Mouse (Mus musculus) NIH3T3 (cell line): ENCODE data around the gene Prkca.
"Not testable (repeated sequence)": the region's sequence is repeated elsewhere in the genome, so short reads cannot be mapped to it uniquely, and the experiment has no call there.

Experiments
- DNase-seq: peaks from one replicate; pipeline ENCODE4 v3.0.0-alpha.2; 2012; ENCODE audit warnings: low read depth

Gene Prkca

DNA sequence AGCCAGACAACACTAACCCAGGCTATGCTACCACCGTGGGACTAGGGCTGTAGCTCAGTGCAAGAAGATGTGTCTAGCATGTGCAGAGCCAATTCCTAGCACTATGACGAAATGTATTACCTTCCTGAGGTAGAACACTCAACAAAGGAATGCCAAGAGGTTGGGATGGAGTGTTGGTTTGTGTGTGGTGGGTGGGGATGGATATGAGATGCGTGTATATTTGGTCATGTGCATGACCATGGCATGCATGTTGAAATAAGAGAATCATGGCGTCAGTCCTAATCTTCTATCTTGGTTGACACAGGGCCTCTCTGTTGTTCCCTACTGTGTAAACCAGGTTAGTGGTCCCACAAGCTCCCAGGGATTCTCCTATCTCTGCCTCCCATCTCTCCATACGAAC, 225.5 kb downstream of the Prkca start:
- DNase-seq, result no peak

DNA sequence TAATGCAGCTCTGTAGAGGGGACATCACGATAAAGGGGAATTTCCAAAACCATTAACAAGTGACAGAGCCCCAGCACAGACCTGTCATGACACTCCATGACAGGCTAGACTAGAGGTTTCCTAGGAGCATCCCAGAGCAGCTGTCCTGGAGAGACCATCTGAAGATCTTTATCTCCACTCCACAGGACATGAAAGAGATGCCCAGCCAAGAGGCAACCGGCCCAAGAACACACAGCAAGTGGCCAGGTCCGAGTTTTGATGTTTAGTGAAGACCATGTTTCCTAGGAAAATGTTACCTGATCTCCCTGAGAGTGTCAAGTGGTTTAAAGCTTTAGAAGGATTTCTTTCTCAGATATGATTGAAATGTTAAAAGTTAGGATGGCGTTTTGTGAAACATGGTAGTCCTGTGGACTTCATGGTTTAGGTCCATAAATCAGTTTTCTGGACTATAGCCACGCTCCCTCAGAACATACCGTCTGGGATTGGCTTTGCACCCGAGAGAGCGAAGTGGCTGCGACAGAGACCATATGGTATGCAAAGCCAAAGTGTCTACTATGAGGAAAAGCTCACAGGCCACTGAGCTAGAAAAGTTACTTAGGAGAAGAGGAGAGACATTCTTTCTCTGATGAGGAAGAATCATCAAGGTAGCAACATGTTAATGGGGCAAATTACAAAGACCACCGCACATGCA, 226.2 kb downstream of the Prkca start:
- no peak for DNase-seq

DNA sequence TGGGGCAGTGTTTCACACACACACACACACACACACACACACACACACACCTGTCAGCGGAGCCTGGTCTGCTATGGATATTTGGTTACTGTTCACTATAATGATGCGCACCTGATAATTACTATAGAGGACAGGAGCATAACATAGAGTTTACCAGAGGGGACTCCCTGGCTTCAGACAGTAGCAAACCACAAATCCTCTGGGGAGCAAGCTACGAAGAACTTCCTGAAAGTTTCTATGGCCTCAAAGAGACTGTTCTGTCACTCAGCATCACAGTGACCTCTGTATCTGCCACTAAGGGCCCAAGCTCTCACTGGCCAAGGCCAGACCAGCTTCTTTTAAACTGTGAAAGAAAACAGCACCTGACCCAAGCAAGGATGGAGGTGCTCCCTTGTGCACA, 229.6 kb downstream of the Prkca start:
- DNase-seq, result no peak

DNA sequence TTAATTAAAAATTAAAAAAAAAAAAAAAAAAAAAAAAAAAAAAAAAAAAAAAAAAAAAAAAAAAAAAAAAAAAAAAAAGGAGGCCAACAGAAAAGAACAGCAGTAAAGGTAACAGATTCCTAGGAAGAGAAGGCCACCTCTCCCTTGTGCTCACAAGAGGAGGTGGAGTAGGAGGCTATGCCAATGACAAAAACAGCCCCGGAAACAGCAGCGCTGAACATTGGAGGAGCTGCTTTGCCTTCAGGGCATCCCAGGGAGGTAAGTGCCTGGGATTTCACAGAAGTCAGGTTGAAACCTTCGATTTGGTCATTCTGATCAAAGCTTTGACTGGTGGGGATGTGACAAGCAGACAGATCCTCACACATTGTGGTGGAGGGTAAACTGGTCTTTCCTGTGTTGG, 231.3 kb downstream of the Prkca start:
- no peak for DNase-seq

DNA sequence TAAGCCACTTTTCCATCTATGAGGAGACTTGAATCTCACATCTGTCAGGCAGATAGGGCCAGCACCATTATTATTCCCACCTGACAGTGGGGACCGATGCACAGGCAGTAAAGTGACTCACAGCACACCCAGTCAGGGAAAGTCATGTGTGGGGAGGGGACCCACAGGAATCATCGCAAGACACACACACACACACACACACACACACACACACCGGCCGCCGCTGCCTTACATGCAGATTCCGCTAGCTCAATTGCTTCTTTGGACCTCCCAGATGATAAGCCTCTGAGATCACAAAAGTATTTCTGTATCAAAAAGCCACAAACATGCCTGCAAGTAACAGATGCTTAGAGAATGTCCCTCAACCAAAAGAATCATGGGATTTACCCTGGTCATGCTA, 239.6 kb downstream of the Prkca start:
- no peak for DNase-seq

DNA sequence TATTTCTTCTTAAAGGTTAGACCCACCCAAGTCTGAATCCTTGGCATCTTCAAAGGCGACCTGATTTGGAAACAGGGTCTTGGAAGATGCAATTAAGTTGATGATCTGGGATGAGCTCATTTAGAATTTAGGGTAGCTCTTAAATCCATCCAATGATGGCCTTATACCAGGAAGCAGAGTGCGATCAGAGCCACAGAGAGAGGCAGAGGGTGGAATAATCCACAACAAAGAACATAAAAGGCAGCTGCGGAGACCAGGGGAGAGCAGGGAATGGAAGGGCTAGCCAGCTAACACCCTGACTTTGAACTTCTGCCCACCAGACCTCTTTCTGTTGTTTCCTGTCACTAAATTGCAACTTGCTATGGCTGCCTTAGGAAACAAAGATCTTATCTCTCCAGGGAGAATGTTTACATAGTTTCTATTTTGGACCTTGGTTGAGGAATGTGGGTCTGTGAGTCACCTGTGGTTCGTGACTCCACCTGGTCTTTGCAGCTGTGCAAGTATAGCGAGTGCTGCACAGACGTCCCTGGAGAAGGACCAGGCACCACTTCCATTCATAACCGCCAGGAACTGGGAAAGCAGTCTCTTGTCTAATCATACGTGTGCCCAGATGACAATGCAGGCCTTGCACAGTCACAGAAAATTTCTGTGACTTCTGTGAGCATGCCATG, 242.3 kb downstream of the Prkca start:
- peak; percentile 36 for DNase-seq

DNA sequence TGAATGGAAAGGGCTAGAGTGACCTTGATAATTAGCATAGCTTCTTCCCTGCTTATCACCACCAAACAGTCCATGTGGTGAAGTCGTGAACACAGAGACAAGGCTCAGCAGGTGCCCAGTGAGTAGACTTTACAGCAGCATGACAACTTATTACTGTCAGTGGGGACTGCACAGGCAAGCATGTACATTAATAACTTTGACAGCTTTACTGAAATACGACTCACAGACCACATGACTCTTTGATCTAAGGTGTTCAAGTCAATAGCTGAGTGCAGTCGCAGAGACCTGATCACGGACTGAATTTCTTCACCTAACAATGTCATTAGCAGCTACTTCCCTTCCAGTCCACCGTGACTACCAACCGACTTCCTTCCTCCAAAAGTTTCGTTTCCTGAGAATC, 245.4 kb downstream of the Prkca start:
- DNase-seq, result no peak

DNA sequence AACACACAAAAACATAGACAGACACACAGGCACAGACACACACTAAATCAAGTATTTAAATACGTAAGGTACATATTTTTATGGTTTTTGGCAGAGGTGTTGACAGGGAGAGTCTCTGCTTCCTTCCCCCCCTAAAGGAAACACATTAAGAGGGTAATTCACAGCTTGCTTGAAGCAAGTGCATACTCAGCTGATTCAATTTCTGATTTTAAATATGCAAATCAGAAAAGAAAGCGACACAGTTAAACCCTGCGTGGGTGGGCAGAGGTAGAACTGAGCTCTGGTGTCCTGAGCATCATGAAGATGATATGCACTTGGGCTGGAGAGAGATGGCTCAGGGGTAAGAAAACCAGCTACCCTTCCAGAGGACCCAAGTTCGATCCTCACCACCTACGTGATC, 248.9 kb downstream of the Prkca start:
- no peak for DNase-seq

DNA sequence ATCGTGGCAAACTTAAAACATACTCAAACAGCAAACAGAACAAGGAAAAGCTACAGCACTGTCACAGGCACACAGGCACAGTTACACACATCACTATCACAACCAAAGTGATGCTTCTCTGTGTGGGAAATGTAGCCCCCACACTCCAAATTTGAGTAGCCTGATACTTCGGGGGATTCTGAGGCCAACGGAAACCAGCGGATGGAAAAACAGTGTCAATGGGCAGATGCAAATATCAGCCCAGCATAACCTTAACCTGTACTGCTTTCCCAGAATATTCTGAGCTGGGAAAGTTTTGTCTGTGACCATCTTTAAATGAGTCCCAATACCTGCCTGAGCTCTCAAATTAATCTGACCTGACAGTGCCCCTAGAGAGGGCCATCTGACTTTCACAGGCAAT, 250.5 kb downstream of the Prkca start:
- DNase-seq, result no peak

DNA sequence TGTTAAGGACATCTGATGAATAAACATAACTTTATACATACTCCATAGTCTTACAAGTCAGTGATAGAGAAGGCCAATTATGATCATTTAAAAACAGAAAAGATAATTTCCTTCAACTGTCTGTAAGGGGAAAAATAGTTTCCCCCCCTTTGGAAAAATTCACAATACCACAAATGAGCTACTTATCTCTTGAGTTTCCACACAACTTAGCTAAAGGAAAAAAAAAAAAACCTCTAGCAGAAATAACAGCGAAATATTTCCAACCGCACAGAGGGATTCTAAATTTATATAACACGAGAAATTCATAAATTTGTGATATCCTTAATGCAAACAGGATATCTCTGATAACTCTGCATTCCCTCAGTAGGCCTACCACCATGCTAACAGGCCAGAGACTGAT, 252.5 kb downstream of the Prkca start:
- DNase-seq, result no peak

DNA sequence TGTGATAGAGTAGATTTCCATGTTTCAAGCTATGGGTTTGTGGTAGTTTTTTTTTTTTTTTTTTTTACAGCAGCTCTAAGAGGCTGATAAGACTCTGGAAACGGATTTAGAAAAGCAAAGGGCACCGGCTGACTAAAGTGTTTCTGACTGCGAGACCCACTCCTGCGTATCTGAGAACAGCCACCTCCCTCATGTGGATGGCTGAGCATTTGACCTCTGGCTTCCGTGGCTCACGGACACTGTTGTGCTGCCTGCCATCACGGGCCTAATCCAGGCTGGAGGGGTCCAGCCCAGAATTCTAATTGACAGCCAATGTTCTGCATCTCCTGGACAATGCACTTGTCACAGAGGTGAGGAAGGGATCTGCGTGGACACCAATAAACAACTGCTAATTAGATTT, 253.0 kb downstream of the Prkca start:
- DNase-seq, result no peak

DNA sequence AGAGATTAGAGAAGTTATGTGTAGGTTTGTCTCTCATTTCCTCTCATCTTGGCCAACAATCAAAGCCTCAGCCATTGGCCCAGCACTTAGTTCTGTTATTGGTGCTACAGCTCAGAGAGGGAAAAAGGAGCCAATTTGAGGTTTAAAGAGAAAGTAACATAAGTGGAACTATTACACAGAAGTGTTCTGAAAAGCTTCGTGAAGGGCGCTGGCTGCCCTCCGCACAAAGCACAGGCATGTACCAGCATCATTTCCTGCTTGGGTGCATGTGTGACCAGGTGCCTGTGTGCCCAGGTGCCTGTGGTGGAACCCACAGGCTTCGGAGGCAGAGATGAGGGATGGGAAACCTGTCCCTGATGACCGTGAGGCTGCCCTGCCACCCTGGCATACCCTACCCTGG, 255.7 kb downstream of the Prkca start:
- no peak for DNase-seq

DNA sequence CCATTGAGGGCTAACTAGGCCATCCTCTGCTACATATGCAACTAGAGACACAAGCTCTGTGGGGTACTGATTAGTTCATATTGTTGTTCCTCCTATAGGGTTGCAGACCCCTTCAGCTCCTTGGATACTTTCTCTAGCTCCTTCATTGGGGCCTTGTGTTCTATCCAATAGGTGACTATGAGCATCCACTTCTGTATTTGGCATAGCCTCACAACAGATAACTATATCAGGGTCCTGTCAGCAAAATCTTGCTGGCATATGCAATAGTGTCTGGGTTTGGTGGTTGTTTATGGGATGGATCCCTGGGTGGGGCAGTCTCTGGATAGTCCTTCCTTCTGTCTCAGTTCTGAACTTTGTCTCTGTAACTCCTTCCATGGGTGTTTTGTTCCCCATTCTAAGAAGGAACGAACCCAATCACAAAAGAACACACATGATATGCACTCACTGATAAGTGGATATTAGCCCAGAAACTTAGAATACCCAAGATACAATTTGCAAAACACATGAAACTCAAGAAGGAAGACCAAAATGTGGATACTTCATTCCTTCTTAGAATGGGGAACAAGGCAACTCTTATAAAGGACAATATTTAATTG, 256.5 kb downstream of the Prkca start:
- DNase-seq, result not testable (repeated sequence)

DNA sequence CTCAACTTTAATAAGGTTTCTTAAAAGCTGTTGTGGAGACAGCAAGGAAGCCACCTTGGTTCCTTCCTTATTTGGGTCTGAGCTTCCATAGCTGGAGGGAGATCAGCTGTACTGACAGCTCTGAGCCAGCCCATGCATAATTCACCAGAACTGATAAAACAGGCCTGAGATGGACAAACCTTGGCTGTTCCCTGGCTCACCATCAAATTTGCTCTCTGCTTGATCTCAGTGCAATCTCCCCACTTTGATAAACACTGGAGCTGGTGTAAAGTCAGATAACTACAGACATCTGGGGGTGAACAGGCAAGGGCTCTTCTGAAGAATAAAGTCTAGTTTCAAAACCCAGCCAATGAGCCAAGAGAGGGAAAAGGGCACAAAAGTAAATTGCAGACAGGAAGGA, 261.1 kb downstream of the Prkca start:
- DNase-seq, result no peak

DNA sequence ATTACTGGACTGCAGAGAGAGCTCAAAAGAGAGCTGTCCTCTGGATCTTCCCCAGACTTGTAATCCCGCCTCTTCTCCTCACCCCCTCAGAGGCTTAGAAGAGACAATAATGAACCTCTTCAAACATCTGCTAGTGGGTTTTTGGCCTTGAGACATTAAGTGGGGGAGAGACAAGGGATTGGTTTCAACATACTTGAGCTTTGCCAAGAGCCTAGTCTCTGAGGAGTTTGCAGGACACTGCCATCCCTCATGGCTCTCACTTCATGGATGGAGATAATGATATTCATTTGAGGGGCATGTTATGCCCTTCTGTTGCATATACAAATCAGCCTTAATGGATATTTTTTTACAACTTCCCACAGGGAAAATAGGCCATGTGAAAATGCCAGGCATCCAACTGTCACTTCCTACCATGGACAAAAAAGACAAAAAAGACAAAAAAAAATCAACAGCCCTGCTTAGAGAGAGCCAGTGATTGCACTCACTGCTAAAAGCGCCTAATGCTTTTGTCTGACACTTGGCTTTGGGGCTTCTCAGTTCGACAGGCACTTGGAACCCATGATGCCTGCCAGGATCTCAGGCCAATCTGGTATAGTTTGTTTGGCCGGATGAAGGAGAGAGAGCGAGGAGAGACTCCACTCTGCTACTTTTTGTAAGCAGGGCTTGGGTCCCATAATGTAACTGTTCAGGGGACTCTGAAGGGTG, 263.6 kb downstream of the Prkca start:
- no peak for DNase-seq

DNA sequence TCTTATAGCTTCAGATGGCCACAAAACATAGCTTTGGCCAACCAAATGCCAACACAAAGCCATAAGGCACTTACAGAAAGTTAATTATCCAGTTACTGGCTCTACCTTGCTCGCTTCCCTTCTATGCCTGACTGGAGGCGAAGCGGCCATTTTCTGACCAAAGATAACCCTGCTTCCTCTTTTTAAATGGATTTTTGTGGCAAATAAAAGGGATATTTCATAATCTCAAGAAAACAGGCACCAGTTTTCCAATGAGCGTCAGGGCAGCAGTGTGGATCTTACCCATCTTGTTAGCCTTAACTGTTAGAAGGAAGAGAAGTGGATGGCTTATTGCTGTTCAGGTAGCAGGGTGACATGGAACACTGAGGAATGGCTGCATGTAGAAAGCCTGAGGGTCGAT, 264.3 kb downstream of the Prkca start:
- no peak for DNase-seq

DNA sequence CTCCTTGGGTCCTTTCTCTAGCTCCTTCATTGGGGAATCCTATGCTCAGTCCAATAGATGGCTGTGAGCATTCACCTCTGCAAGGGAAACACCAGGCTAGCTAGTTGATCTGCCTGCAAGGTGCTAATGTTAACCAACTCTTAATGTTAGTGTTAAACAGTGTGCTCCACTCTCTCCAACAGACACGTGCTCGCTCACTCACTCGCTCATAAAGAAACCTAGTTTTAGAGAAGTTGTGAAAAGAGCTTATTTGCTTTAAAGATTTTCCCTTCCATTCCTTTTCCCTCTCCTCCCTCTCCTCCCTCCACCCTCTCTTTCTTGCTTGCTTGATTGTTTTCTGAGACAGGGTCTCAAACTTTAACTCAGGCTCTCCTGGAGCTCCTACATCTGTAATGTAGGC, 266.2 kb downstream of the Prkca start:
- DNase-seq, result no peak

DNA sequence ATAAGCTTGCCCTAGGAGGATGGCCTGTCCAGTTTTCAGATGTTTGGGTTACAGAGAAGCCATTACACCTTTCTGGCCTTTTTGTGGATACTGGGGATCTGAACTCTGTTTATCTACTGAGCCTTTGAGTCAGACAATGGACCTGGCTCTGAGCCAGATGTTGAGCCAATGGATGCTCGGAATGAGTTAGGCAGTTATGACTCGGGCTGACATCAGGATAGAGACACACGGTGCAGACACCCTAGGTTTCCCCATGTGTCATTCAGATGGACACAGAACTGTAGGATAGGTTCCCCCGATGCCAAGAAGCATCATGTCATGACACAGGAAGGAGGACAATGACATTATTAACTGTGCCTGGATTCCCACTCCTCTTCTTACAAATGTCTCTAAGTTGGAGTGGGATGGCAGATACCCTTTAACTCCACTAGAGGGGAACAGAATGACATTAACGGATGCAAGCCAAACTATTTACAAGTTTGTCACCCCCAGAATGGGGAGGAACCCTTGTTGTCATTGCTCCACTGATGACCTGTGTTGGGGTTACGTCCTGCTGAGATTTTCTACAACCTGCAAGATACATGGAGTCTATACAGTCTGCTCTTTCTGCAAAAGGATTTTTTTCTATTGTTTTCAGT, 271.0 kb downstream of the Prkca start:
- DNase-seq, result peak; percentile 80

DNA sequence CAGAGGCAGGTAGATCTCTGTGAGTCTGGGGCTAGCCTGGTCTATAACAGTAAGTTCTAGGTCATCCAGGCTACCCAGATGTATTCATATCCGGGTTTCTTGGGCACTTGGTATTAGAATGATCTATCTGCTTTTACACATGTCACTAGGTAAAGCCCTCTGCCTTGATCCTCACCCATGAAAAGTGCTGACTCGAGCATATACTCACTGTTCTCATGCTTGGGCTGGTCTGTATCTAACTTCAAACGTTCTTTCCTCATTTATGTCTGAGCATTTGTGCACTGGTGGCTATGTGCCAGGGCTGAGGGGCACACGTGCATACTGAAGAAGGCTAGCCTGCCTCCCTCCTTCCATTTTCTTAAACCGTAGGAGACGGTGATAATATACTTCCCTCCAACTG, 272.5 kb downstream of the Prkca start:
- DNase-seq, result no peak

DNA sequence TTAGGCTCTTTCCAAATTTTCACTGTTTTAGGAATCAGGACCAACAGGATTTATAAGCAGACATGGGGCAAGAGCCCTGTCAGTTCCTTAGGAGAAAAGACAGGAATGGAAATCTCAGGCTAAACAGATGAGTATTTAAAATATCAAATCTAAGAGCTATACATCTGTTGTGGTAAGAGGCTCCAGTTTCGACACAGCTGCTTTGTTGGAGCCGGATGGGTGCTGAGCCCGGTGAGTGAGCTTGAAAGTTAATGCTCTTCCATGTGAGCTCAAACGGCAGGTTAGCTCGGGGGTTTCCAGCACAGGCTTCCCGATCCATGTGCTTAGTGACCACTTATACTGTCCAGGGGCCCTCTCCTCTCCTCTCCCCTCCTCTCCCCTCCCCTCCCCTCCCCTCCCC, 273.7 kb downstream of the Prkca start:
- peak; percentile 22 for DNase-seq

DNA sequence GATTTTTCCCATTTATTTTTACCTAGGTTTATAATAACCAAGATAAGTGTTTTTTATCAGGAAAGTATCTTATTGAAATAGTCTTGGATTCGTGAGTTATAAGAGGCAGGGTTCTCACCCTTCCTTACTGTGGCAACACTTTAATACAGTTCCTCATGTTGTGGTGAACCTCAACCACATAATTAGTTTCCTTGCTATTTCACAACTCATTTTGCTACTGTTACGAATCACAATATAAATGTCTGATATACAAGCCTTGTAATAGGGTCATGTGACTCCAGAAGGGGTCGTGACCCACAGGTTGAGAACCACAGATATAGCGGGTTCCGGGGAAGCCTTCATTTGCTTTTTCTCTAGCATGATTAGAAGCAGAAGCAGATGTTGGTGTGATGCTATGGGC, 275.3 kb downstream of the Prkca start:
- no peak for DNase-seq

DNA sequence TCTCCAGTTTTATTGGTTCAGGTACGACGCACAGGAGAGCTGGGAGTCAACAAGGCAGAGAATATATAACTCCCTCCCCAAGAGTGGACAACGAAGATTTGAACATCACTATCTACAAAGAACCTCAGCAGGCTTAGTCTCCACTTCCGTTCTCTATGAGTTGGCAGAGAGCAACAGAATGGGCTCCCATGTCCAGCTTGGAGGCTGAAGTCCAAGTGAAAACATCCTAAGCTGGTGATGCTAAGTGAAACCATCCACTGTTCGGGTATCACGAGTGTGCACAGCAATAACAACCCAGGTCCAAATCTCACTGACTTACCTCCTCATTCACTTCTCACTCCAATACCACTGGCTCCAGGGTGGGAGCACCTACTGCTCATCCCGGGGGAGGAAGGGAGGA, 276.6 kb downstream of the Prkca start:
- DNase-seq, result no peak

DNA sequence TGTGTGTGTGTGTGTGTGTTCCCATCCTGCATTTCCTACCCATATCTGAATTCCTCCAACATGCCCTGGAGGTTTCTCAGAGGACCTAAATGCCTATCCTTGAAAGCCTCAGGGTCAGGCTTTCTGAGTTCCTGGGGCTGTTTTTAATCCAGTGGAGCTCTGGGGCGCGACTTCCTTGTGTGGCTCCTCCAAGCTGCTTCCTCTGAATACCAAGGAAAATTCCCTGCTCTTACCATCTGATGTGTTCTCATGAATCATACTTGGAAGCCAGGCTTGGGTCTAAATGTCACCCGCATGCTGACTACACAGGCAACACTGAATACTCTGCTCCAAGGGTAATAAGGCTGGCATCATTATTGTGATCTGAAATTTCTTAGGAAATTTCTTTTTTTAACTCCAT, 279.3 kb downstream of the Prkca start:
- peak; percentile 71 for DNase-seq
